Mouse (Mus musculus) ES-E14 (cell line): Measurements from ENCODE around the gene Apobec1. TPM values are rescaled to one million over a fixed set of nuclear protein-coding genes. Genes with fewer than 3 reads are reported as not detected.

ENCODE experiments used
- DNase-seq: peaks from one replicate; pipeline ENCODE4 v3.0.0-alpha.2; 2013; ENCODE audit warnings: low read depth, low spot score
- H3K27ac ChIP-seq: 2 replicates; pipeline ENCODE4 v1.5.1; 2012; ENCODE audit warnings: low read depth, mild to moderate bottlenecking, low read length, moderate library complexity, mixed read lengths; ENCODE audit not compliant: poor library complexity, insufficient read depth, severe bottlenecking
- H3K36me3 ChIP-seq: 2 replicates; pipeline ENCODE4 v1.6.1; 2012; ENCODE audit warnings: mild to moderate bottlenecking, low read length, moderate library complexity, mixed read lengths; ENCODE audit not compliant: control insufficient read depth, poor library complexity, insufficient read depth, severe bottlenecking
- H3K4me1 ChIP-seq, 2 experiments: fragments of 150-350 bp in 1 of 2; sonication (generic) in 1 of 2; 2 replicates each; pipeline ENCODE4 v1.6.1; 2012; ENCODE audit warnings: low read length in 2 of 2, mild to moderate bottlenecking in 1 of 2, mixed read lengths in 1 of 2; ENCODE audit not compliant: control insufficient read depth in 2 of 2, insufficient read depth in 2 of 2, poor library complexity in 1 of 2
- H3K4me3 ChIP-seq, 2 experiments: fragments of 150-350 bp in 1 of 2; sonication (generic) in 1 of 2; 2 replicates each; pipeline ENCODE4 v1.5.1; 2012; ENCODE audit warnings: low read length in 2 of 2, low read depth in 1 of 2, mild to moderate bottlenecking in 1 of 2, mixed read lengths in 1 of 2; ENCODE audit not compliant: insufficient read depth in 1 of 2, poor library complexity in 1 of 2, severe bottlenecking in 1 of 2
- H3K9ac ChIP-seq: 2 replicates; pipeline ENCODE4 v1.6.1; 2012; ENCODE audit warnings: low read depth, mild to moderate bottlenecking, low read length, mixed read lengths; ENCODE audit not compliant: poor library complexity, insufficient read depth, severe bottlenecking
- H3K9me3 ChIP-seq: fragments of 150-350 bp; sonication (generic); 2 replicates; pipeline ENCODE4 v1.6.1; 2012; ENCODE audit warnings: low read depth, mild to moderate bottlenecking, low read length; ENCODE audit not compliant: control insufficient read depth, insufficient read depth
- CHD2 ChIP-seq: IDR thresholded peaks from 2 replicates; pipeline ENCODE4 v1.6.1; 2014; ENCODE audit warnings: mild to moderate bottlenecking, low read depth, low read length, inconsistent platforms
- HCFC1 ChIP-seq: IDR thresholded peaks from 2 replicates; pipeline ENCODE4 v1.6.1; 2012; ENCODE audit warnings: low read length, inconsistent platforms, borderline replicate concordance; ENCODE audit not compliant: insufficient read depth
- MAFK ChIP-seq: IDR thresholded peaks from 2 replicates; pipeline ENCODE4 v1.6.1; 2014; ENCODE audit warnings: mild to moderate bottlenecking, low read depth, low read length, inconsistent platforms; ENCODE audit not compliant: insufficient read depth
- ZC3H11A ChIP-seq: IDR thresholded peaks from 2 replicates; pipeline ENCODE4 v1.6.1; 2012; ENCODE audit warnings: low read depth, mild to moderate bottlenecking, inconsistent platforms, low read length, borderline replicate concordance
- ZNF384 ChIP-seq: IDR thresholded peaks from 2 replicates; pipeline ENCODE4 v1.6.1; 2012; ENCODE audit warnings: low read depth, low read length, inconsistent platforms
- in situ Hi-C, 2 experiments: fragments of 600-800 bp; cut with MboI; formaldehyde crosslinking; loops; one replicate each; pipeline ENCODE4 v1.15.1; 2025; ENCODE audit warnings: low sequenced_read_pairs in 2 of 2, inconsistent platforms in 1 of 2; ENCODE audit not compliant: unreplicated experiment in 2 of 2
- total RNA-seq: library from RNA; depleted of rRNA; stranded (reverse); fragments of 300-350 nt; gene quantifications from 2 replicates; pipeline ENCODE4 v1.2.3, GENCODE M21; 2012

The Apobec1 gene
- total RNA-seq, 1 experiment: 5.9 TPM

DNA sequence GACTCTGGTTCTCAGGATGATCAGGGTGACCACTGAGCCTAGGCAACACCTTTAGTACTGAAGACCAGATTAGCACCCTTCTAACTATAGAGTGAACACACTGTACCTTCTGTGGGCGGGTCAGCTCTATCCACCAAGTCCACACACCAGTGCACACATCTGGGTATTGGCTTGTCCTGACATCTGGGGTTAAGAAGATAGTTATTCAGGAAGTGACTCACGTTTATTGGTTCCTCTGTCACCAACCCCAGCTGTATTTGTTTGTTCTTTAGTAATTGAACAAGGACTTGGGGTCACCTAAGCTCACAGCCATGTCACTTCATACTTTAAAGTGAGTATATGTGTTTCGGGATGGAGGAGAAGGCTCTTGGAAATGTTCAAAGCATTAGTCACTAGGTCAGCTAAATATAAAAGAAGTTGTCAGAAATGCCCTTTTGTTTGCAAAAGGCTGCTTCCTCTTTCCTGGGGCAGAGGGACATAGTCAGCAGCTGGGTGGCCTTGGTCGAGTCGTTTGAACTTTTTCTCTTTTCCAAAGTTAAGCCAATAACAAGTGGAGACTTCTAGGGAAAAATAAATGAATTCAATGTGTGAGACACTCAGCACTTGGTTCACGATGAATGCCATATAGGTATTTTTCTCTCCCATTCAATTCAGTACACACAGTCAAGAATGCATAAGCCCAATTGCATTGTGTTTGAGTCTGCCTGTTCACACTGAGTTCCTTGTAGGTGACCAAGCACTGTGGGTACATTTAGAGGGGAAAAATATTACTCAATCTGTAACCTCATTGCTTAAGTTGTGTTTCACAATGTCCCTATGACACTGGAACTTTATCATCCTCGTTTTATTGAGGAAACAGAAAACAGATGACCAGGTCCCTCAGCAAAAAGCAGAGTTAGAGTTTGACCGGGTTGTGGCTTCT is 31.3 kb downstream of the Apobec1 start:
- Histone ChIP-seq H3K9me3 (no peaks in the 10 kb centered on the region), H3K27ac (no peak overlapping the region), H3K36me3 (no peaks in the 10 kb centered on the region), H3K4me3 (no peak overlapping the region), H3K4me1 (no peaks in the 10 kb centered on the region), H3K9ac (no peak overlapping the region)
- in situ Hi-C loops: no loop called here
- TF ChIP-seq HCFC1 (no peak), ZNF384 (no peak), CHD2 (no peak), MAFK (no peak), ZC3H11A (no peak)
- no peak for DNase-seq

DNA sequence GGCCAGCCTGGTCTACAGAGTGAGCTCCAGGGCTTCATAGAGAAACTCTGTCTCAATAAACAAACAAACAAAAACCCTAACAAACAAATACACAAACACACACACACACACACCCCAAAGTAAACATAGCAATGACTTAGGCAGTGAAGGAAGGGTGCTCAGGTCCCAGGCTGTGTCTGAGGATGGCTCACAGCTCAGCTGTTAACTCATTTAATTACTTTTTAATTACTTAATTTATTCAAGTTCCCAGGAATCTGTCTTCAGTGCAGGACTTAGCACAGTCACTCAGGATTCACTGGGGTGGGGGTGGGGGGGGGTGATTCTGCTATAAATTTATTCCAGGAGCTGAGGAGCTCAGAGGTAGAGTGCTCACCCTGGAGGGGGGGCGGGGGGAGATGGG is 32.5 kb downstream of the Apobec1 start:
- no peak for DNase-seq
- Histone ChIP-seq H3K9me3 (no peaks in the 10 kb centered on the region), H3K27ac (no peak overlapping the region), H3K36me3 (no peaks in the 10 kb centered on the region), H3K4me3 (no peak overlapping the region), H3K4me1 (no peaks in the 10 kb centered on the region), H3K9ac (no peak overlapping the region)
- in situ Hi-C loops: no loop called here
- TF ChIP-seq HCFC1 (no peak), ZC3H11A (no peak), MAFK (no peak), CHD2 (no peak), ZNF384 (no peak)

DNA sequence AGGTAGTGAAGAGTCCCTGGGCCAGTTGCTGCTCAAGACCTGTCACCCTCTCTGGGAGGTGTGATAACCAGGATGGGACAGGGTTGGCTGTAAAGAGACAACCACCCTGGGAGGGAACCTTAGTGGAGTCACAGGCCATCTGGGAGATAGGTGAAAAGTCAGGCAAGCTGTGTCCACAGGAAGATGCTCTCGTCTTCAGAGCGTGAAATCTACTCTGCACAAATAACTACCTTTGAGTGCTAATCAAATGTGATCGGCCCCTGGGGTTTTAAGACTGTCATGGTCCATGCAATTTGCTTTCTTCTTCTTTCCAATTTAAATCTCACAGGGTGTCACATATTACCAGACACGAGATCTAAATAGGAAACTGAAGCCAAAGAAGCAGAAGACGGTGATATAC is 33.1 kb downstream of the Apobec1 start:
- no peak overlapping the region for H3K4me3 ChIP-seq
- H3K36me3 ChIP-seq: no peaks in the 10 kb centered on the region
- in situ Hi-C loops: no loop called here
- H3K9me3 ChIP-seq: no peaks in the 10 kb centered on the region
- no peak overlapping the region for H3K27ac ChIP-seq
- H3K4me1 ChIP-seq: no peaks in the 10 kb centered on the region
- TF ChIP-seq MAFK (no peak), CHD2 (no peak), ZC3H11A (no peak), ZNF384 (no peak), HCFC1 (no peak)
- no peak for DNase-seq
- H3K9ac ChIP-seq: no peak overlapping the region

GRCm38 (mm10) chr6:122565070-122565784 is 37.0 kb downstream of the Apobec1 start:
- H3K4me3 ChIP-seq: no peak overlapping the region
- no peaks in the 10 kb centered on the region for H3K9me3 ChIP-seq
- H3K9ac ChIP-seq: no peak overlapping the region
- in situ Hi-C loops: no loop called here
- no peaks in the 10 kb centered on the region for H3K4me1 ChIP-seq
- no peaks in the 10 kb centered on the region for H3K36me3 ChIP-seq
- DNase-seq: no peak
- no peak for TF ChIP-seq CHD2
- no peak for TF ChIP-seq ZC3H11A
- TF ChIP-seq HCFC1: no peak
- no peak for TF ChIP-seq ZNF384
- TF ChIP-seq MAFK: no peak
- no peak overlapping the region for H3K27ac ChIP-seq
